Mouse (Mus musculus): ENCODE data around the gene Spcs3. TPM values are rescaled to one million over a fixed set of nuclear protein-coding genes. Genes with fewer than 3 reads are reported as not detected.
"Not testable (repeated sequence)": the region's sequence is repeated elsewhere in the genome, so short reads cannot be mapped to it uniquely, and the experiment has no call there.

Gene Spcs3
- polyA plus RNA-seq, 1 experiment = 23.3 TPM

- no peak for TF ChIP-seq GATA1 (IDR thresholded peaks at IDR 0.05; ENCODE audit: borderline replicate concordance, low read length)
- TF ChIP-seq FLI1 (IDR thresholded peaks at IDR 0.05; ENCODE audit: low read length) = no peak
- Histone ChIP-seq H3K4me3 (replicated peaks) (no peak overlapping the region), H3K27me3 (replicated peaks) (no peaks in the 10 kb centered on the region), H3K4me1 (peaks cover 9% of the 10 kb centered on the region; the same call in 1 of the 2 replicates), H3K36me3 (replicated peaks; ENCODE audit: low read length) (peaks cover 27% of the 10 kb centered on the region), H3K9me3 (peaks cover 6% of the 10 kb centered on the region; the same call in 1 of the 2 replicates)
Measured at GRCm38 (mm10) chr8:54541331-54541730, 11.5 kb upstream of the Spcs3 start.

GRCm38 (mm10) chr8:54537285-54537684 is 7.5 kb upstream of the Spcs3 start:
- TF ChIP-seq GATA1 (IDR thresholded peaks at IDR 0.05; ENCODE audit: borderline replicate concordance, low read length) (no peak), FLI1 (IDR thresholded peaks at IDR 0.05; ENCODE audit: low read length) (no peak)
- no peak overlapping the region for H3K4me3 ChIP-seq (replicated peaks)
- H3K9me3 ChIP-seq = peaks cover 6% of the 10 kb centered on the region; the same call in 1 of the 2 replicates
- H3K27me3 ChIP-seq (replicated peaks) = no peaks in the 10 kb centered on the region
- peaks cover 40% of the 10 kb centered on the region for H3K36me3 ChIP-seq (replicated peaks; ENCODE audit: low read length)
- peaks cover 27% of the 10 kb centered on the region for H3K4me1 ChIP-seq

GRCm38 (mm10) chr8:54535172-54535571 is 5.4 kb upstream of the Spcs3 start:
- Histone ChIP-seq H3K4me1 (peaks cover 39% of the 10 kb centered on the region), H3K9me3 (peaks cover 1% of the 10 kb centered on the region; the same call in 1 of the 2 replicates), H3K4me3 (replicated peaks) (no peak overlapping the region), H3K27me3 (replicated peaks) (no peaks in the 10 kb centered on the region), H3K36me3 (replicated peaks; ENCODE audit: low read length) (peaks cover 26% of the 10 kb centered on the region)
- no peak for TF ChIP-seq GATA1 (IDR thresholded peaks at IDR 0.05; ENCODE audit: borderline replicate concordance, low read length)
- no peak for TF ChIP-seq FLI1 (IDR thresholded peaks at IDR 0.05; ENCODE audit: low read length)

GRCm38 (mm10) chr8:54528571-54528970 is 1.2 kb downstream of the Spcs3 start:
- peaks cover 69% of the 10 kb centered on the region for H3K4me1 ChIP-seq
- H3K27me3 ChIP-seq (replicated peaks) = no peaks in the 10 kb centered on the region
- H3K4me3 ChIP-seq (replicated peaks) = peak overlapping the region; percentile 99
- TF ChIP-seq GATA1 (IDR thresholded peaks at IDR 0.05; ENCODE audit: borderline replicate concordance, low read length) (no peak), FLI1 (IDR thresholded peaks at IDR 0.05; ENCODE audit: low read length) (no peak)
- H3K36me3 ChIP-seq (replicated peaks; ENCODE audit: low read length) = peaks cover 44% of the 10 kb centered on the region
- H3K9me3 ChIP-seq = no peaks in the 10 kb centered on the region

GRCm38 (mm10) chr8:54526700-54527099 is 3.1 kb downstream of the Spcs3 start:
- H3K27me3 ChIP-seq (replicated peaks) = no peaks in the 10 kb centered on the region
- no peaks in the 10 kb centered on the region for H3K9me3 ChIP-seq
- H3K36me3 ChIP-seq (replicated peaks; ENCODE audit: low read length) = peaks cover 61% of the 10 kb centered on the region
- peaks cover 53% of the 10 kb centered on the region for H3K4me1 ChIP-seq
- TF ChIP-seq GATA1 (IDR thresholded peaks at IDR 0.05; ENCODE audit: borderline replicate concordance, low read length) (no peak), FLI1 (IDR thresholded peaks at IDR 0.05; ENCODE audit: low read length) (no peak)
- H3K4me3 ChIP-seq (replicated peaks) = no peak overlapping the region

- H3K4me1 ChIP-seq = peaks cover 48% of the 10 kb centered on the region
- H3K4me3 ChIP-seq (replicated peaks) = peak overlapping the region; percentile 64
- peaks cover 72% of the 10 kb centered on the region for H3K36me3 ChIP-seq (replicated peaks; ENCODE audit: low read length)
- TF ChIP-seq FLI1 (IDR thresholded peaks at IDR 0.05; ENCODE audit: low read length) (no peak), GATA1 (IDR thresholded peaks at IDR 0.05; ENCODE audit: borderline replicate concordance, low read length) (no peak)
- no peaks in the 10 kb centered on the region for H3K9me3 ChIP-seq
- no peaks in the 10 kb centered on the region for H3K27me3 ChIP-seq (replicated peaks)
Measured at GRCm38 (mm10) chr8:54525606-54526005, 4.2 kb downstream of the Spcs3 start.

- H3K4me3 ChIP-seq (replicated peaks) = no peak overlapping the region
- peaks cover 92% of the 10 kb centered on the region for H3K36me3 ChIP-seq (replicated peaks; ENCODE audit: low read length)
- no peaks in the 10 kb centered on the region for H3K27me3 ChIP-seq (replicated peaks)
- peaks cover 36% of the 10 kb centered on the region for H3K4me1 ChIP-seq
- no peaks in the 10 kb centered on the region for H3K9me3 ChIP-seq
- TF ChIP-seq FLI1 (IDR thresholded peaks at IDR 0.05; ENCODE audit: low read length) = no peak
- TF ChIP-seq GATA1 (IDR thresholded peaks at IDR 0.05; ENCODE audit: borderline replicate concordance, low read length) = no peak
Measured at GRCm38 (mm10) chr8:54520516-54520915, 9.3 kb downstream of the Spcs3 start.

- TF ChIP-seq GATA1 (IDR thresholded peaks at IDR 0.05; ENCODE audit: borderline replicate concordance, low read length) = no peak
- no peak for TF ChIP-seq FLI1 (IDR thresholded peaks at IDR 0.05; ENCODE audit: low read length)
- peaks cover 35% of the 10 kb centered on the region for H3K4me1 ChIP-seq
- H3K36me3 ChIP-seq (replicated peaks; ENCODE audit: low read length) = peaks cover 88% of the 10 kb centered on the region
Measured at GRCm38 (mm10) chr8:54518756-54519460, 10.9 kb downstream of the Spcs3 start.

GRCm38 (mm10) chr8:54512200-54512599 is 17.6 kb downstream of the Spcs3 start:
- not testable (repeated sequence) for H3K9me3 ChIP-seq; H3K27me3 ChIP-seq (replicated peaks)
- Histone ChIP-seq H3K4me3 (replicated peaks) (peak overlapping the region; percentile 71), H3K4me1 (peaks cover 54% of the 10 kb centered on the region), H3K36me3 (replicated peaks; ENCODE audit: low read length) (peaks cover 22% of the 10 kb centered on the region)

More at GRCm38 (mm10) chr8:54518756-54519460, 10.9 kb downstream of the Spcs3 start:
- Histone ChIP-seq H3K4me3 (replicated peaks) (no peak overlapping the region), H3K27me3 (replicated peaks) (no peaks in the 10 kb centered on the region), H3K9me3 (no peaks in the 10 kb centered on the region)

GRCm38 (mm10) chr8:54511791-54512190 is 18.0 kb downstream of the Spcs3 start:
- H3K4me1 ChIP-seq = peaks cover 55% of the 10 kb centered on the region
- TF ChIP-seq GATA1 (IDR thresholded peaks at IDR 0.05; ENCODE audit: borderline replicate concordance, low read length) (peak; percentile 16; the same call in 1 of the 3 replicates), FLI1 (IDR thresholded peaks at IDR 0.05; ENCODE audit: low read length) (no peak)
- H3K9me3 ChIP-seq = no peaks in the 10 kb centered on the region
- peak overlapping the region; percentile 76 for H3K4me3 ChIP-seq (replicated peaks)
- peaks cover 20% of the 10 kb centered on the region for H3K36me3 ChIP-seq (replicated peaks; ENCODE audit: low read length)
- no peaks in the 10 kb centered on the region for H3K27me3 ChIP-seq (replicated peaks)
